Mouse (Mus musculus) lung, adult 10 weeks (tissue): Measurements from ENCODE around the gene Ubac2. TPM values are rescaled to one million over a fixed set of nuclear protein-coding genes. Genes with fewer than 3 reads are reported as not detected.

Experiments
- polyA plus RNA-seq: library from polyadenylated mRNA; stranded (reverse); fragments of 350-450 nt; fragmentation: Illumina TruSeq; extraction: RNeasy Lipid Tissue Mini Kit (QIAGEN cat#74804); gene quantifications from one replicate; pipeline ENCODE4 v1.2.3, GENCODE M21; 2014; ENCODE audit warnings: low read depth, low replicate concordance; ENCODE audit not compliant: insufficient read depth

Ubac2 gene
- 23.3 TPM for polyA plus RNA-seq

DNA sequence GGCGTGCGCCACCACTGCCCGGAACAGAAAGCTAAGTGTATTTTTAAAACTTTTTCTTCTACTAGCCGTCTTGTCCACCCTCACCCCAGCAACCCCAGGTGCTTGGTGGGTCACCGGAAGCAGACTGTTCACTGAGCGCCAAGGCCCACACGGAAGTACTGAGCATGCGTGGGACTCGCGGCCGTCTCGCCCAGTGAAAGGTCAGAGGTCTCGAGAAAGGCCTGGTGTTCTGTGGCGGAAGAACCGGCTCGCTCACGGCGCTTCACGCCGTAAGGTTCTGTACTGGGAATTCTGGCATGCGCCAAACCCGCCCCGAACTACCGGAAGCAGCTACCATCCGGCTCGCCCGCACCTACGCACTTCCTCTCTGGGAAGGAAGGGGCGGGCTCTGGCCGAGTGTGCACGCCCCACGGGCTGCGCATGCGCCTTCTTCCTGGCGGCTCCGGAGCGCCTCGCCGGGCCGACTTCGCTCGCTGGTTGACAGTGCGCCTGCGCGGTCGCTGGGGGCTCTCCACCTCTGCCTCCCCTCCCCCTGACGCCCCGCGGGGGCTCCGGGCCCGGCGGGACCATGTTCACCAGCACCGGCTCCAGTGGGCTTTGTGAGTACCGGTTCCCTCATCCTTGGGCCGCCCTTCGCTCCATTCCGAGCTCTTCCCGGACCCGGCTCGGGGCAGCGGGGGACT is at the start of gene Ubac2:
Gene Ubac2, plus strand, starts transcription at position 445 of the 683 bp plus-strand sequence.

DNA sequence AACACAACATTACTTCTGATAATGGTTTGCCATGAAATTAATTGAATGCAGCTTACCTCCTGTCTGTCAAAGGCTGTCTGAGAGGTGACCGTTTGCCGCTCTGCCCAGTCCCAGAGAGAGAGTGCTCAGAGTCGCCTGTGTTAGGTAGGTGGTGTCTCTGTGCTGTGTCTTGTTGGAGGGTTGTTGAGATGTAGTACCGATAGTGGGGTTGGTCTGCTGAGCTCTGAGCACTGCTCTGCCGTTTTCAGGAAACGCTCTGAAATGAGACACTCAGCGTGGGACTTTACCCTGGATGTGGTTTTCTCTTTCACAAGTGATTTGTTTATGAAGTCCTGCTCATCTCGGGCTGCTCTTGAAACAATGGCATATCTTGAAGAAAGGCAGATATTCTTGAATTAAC is 37.2 kb downstream of the Ubac2 start, which contains the start of gene Gpr18:
Gene Gpr18, minus strand, starts transcription at position 161 of the 400 bp plus-strand sequence.

DNA sequence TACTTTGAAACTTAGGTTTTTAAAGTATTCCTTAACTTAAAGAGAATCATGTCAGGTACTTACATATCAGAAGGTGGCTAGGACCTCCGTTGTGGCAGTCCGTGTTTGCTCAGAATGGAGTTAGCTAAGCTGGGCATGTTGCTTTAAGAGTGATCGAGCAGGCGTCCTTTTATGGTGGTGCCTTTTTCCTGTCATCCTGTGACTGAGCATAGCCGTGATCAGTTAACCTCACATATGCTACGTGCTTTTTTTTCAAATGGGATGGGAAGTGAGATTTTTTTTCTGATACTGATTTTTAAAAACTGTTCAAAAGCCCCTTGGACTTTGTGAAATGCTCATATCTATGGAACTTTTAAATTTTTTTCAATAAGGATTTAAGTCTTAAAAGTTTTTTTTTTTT is 86.6 kb downstream of the Ubac2 start, which contains the start of gene Gpr183:
Gene Gpr183, minus strand, starts transcription at position 206 of the 400 bp plus-strand sequence.

DNA sequence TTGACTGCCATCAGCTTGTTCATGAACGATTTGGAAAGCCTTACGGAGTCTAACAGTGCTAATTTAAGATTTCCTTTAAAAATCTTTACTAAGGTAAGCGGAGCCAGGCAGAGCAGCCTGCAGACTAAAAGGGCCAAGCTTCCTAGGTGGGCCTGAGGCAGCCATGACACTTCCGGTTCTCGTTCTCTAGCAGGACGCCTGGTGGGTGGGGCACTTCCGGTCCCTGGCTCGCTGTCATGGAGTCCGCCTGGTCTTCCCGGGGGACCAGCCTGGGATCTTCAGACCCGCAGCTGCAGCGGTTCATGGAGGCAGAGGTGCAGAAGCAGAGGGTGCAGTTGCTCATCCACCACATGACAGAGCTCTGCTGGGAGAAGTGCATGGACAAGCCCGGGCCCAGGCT is 156.0 kb downstream of the Ubac2 start, which contains the start of gene Timm8a2:
Gene Timm8a2, plus strand, starts transcription at position 224 of the 400 bp plus-strand sequence.

Other genes with a start within 250 kb of the Ubac2 start
- gene Dock9, start 80.8 kb upstream of the Ubac2 start, polyA plus RNA-seq: 49.8 TPM
- 6.3 TPM for gene Gpr18, start 37.2 kb downstream of the Ubac2 start, polyA plus RNA-seq
- 4.1 TPM for gene Gpr183, start 86.6 kb downstream of the Ubac2 start, polyA plus RNA-seq
- not detected for gene Timm8a2, start 156.1 kb downstream of the Ubac2 start, polyA plus RNA-seq
- gene Tm9sf2, start 228.4 kb downstream of the Ubac2 start, polyA plus RNA-seq: 87.6 TPM